Mouse (Mus musculus): ENCODE results near the gene Cdk4. TPM values are rescaled to one million over a fixed set of nuclear protein-coding genes. Genes with fewer than 3 reads are reported as not detected.

Gene Cdk4
- polyA plus RNA-seq, 1 experiment from 2014 or later, result 718 TPM

DNA sequence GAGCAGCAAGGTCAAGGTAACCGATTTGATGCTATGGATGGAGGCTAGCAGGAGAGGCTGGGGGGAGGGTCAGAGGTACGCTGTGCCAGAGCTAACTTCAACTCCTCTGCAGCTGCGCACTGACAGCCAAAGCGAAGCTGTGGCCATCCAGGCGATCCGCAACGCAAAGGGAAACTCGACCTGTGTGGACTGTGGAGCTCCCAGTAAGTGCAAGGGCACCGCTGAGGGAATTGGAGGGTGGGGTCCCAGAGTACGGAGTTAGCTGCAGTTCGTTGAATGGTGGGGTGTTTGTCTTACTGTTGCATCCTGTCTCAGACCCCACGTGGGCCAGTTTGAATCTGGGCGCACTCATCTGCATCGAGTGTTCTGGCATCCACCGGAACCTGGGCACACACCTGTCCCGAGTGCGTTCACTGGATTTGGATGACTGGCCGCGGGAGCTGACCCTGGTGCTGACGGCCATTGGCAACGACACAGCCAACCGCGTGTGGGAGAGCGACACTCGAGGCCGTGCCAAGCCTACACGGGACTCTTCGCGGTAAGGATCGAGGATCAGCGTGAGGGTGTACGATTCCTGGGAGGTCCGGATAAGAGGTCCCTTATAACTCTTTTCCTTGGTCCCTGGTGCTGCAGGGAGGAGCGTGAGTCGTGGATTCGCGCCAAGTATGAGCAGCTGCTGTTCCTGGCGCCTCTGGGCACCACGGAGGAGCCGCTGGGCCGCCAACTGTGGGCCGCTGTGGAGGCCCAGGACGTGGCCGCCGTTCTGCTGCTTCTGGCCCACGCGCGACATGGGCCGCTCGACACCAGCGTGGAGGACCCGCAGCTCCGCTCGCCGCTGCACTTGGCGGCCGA is 27.5 kb downstream of the Cdk4 start:
- H3K36me3 ChIP-seq, result peaks cover 1% of the 10 kb centered on the region; the same call in 1 of the 2 replicates
- 10% methylated on average over 57 of the region's 57 CpGs for WGBS
- H3K9ac ChIP-seq, result no peak overlapping the region
- H3K4me3 ChIP-seq, result peak overlapping the region; percentile 29
- H3K27ac ChIP-seq, result no peak overlapping the region
- peaks cover 76% of the 10 kb centered on the region for H3K27me3 ChIP-seq
- peak overlapping the region; percentile 46 for H3K4me2 ChIP-seq
- H3K4me1 ChIP-seq (replicated peaks), result peaks cover 28% of the 10 kb centered on the region
- no peaks in the 10 kb centered on the region for H3K9me3 ChIP-seq (replicated peaks)
- ATAC-seq (replicated peaks; ENCODE audit: insufficient number of reproducible peaks, insufficient read depth, low FRiP score, low read depth), result no peak

DNA sequence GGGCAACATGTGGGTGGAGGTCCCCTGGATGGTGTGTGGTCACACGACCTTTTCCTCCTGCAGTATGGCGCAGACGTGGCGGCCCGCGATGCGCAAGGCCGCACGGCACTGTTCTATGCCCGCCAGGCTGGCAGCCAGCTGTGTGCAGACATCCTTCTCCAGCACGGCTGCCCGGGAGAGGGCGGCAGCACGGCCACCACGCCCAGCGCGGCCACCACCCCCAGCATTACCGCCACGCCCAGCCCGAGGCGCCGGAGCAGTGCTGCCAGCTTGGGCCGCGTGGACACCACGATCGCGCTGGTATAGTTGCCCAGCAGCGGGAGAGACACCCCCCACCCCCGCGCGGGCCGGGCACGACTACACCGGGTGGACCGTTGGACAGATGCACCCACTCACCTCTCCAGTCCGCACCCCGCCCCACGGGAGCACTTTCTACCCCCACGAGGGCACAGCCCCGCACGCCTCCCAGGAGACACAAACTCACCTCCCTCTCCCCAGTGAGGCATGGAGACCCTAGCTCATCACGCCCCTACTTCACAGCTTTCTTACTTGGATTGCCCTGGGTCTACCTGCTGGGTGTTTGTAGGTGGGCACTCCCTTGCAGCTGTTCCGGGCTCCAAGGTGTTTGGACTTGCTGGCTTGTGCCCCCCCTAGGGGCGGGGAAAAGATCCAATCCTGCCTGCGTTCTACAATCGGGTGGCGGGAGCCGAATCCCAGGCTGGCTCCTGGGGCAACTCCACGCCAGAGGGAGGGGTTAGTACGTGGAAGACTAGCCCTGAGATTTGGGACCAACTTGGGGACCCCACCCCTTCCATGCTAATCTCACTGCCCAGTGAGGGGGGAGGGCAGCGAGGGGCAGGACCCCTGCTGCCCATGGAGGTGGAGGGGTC is 28.4 kb downstream of the Cdk4 start:
- H3K4me1 ChIP-seq (replicated peaks), result peaks cover 28% of the 10 kb centered on the region
- no peaks in the 10 kb centered on the region for H3K9me3 ChIP-seq (replicated peaks)
- ATAC-seq (replicated peaks; ENCODE audit: insufficient number of reproducible peaks, insufficient read depth, low FRiP score, low read depth), result no peak
- H3K27ac ChIP-seq, result no peak overlapping the region
- peak overlapping the region; percentile 29 for H3K4me3 ChIP-seq
- peaks cover 71% of the 10 kb centered on the region for H3K27me3 ChIP-seq
- WGBS, result 9% methylated on average over 51 of the region's 51 CpGs
- H3K4me2 ChIP-seq, result peak overlapping the region; percentile 46
- H3K9ac ChIP-seq, result no peak overlapping the region
- peaks cover 5% of the 10 kb centered on the region; the same call in 1 of the 2 replicates for H3K36me3 ChIP-seq

DNA sequence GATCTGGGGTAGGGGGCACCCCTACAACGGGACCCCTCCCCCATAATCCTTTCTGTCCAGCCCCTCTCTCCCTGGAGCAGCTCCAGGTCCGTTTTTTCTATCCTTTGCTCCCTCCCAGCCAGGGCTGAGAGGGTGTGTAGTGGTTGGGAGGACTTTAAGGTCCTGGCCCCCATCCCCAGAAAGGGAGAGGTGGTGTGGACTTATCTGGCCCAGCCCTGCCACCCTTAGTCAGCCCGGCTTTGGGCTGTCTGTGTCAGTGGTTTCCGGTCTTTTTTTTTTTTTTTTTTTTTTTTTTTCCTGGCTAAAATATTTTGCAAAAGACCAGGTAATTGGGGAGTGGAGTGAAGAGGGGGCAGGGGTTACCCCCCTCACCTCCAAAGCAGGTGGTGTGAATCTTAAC is 29.4 kb downstream of the Cdk4 start:
- H3K4me2 ChIP-seq, result no peak overlapping the region
- 45% methylated on average over 4 of the region's 4 CpGs for WGBS
- no peak for ATAC-seq (replicated peaks; ENCODE audit: insufficient number of reproducible peaks, insufficient read depth, low FRiP score, low read depth)
- H3K4me3 ChIP-seq, result no peak overlapping the region
- no peak overlapping the region for H3K27ac ChIP-seq
- H3K9me3 ChIP-seq (replicated peaks), result no peaks in the 10 kb centered on the region
- H3K9ac ChIP-seq, result no peak overlapping the region
- peaks cover 28% of the 10 kb centered on the region for H3K4me1 ChIP-seq (replicated peaks)
- peaks cover 62% of the 10 kb centered on the region for H3K27me3 ChIP-seq
- peaks cover 8% of the 10 kb centered on the region; the same call in 1 of the 2 replicates for H3K36me3 ChIP-seq

DNA sequence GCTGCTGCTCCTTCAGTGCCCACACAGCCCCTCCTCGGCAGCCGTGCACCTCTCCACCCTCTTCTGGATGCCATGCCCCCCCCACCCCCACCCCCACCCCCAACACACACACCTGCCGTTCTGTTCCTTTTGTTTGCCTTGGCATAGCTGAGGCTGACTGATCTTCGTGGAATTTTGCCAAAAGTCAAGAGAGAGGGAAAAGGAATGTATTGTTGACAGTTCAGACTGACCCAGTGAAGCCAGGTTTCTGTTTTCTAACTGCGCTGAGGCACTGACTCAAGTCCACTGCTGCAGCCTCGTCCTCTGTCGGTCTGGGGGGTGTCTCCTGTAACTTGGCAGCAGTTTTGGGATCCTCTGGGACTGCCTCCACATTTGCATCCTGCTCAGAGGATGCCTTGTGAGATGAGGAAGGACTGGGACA is 31.1 kb downstream of the Cdk4 start:
- peaks cover 16% of the 10 kb centered on the region; the same call in 1 of the 2 replicates for H3K36me3 ChIP-seq
- H3K9me3 ChIP-seq (replicated peaks), result no peaks in the 10 kb centered on the region
- H3K4me3 ChIP-seq, result no peak overlapping the region
- ATAC-seq (replicated peaks; ENCODE audit: insufficient number of reproducible peaks, insufficient read depth, low FRiP score, low read depth), result peak; percentile 6; the same call in 1 of the 2 replicates
- H3K4me1 ChIP-seq (replicated peaks), result peaks cover 28% of the 10 kb centered on the region
- peaks cover 46% of the 10 kb centered on the region for H3K27me3 ChIP-seq
- no peak overlapping the region for H3K4me2 ChIP-seq
- 19% methylated on average over 6 of the region's 7 CpGs for WGBS
- H3K9ac ChIP-seq, result no peak overlapping the region
- H3K27ac ChIP-seq, result no peak overlapping the region

DNA sequence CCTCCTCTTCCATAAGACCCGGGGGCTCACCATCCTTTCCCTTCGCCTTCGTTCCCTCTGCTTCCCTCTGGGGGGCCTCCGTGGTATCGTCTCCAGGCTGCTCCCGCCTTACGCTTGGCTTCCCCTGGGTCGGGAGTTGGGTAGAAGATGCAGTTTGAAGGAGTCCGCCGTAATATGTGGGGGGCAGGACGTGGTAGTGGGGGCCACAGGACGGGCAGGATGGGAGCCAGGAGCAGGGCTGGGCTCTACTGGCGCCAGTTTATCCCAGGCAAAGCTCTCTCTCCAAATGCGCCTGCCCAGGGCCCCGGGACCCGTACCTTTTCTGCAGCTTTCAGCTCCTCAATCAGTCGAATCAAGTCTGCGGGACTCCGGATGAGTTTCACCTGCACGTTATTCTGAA is 35.2 kb downstream of the Cdk4 start:
- 77% methylated on average over 20 of the region's 20 CpGs for WGBS
- no peak overlapping the region for H3K4me2 ChIP-seq
- H3K4me1 ChIP-seq (replicated peaks), result peaks cover 11% of the 10 kb centered on the region
- ATAC-seq (replicated peaks; ENCODE audit: insufficient number of reproducible peaks, insufficient read depth, low FRiP score, low read depth), result no peak
- H3K4me3 ChIP-seq, result no peak overlapping the region
- no peak overlapping the region for H3K27ac ChIP-seq
- H3K9me3 ChIP-seq (replicated peaks), result no peaks in the 10 kb centered on the region
- peaks cover 4% of the 10 kb centered on the region for H3K27me3 ChIP-seq
- H3K9ac ChIP-seq, result no peak overlapping the region
- peaks cover 16% of the 10 kb centered on the region; the same call in 1 of the 2 replicates for H3K36me3 ChIP-seq

DNA sequence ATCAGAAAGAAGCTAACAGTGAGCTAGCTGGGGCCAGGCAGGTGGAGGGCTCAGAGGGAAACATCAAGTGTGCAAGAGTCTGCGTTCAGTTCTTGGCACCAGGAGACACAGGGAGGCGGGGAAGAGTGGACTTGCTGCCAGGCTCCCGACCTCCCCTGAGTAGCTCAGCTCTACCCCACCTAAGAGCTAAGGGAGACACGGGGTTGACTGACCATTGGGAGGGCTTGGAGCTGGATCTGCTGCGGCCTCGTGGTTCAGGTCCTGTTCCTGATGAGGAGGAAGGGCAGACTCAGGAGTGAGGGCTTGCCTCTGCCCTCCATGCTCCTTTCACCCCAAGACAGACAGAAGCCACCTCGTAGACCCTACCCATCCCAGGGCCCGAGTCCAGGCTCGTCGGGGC is 35.9 kb downstream of the Cdk4 start:
- peaks cover 11% of the 10 kb centered on the region for H3K4me1 ChIP-seq (replicated peaks)
- no peak overlapping the region for H3K4me2 ChIP-seq
- ATAC-seq (replicated peaks; ENCODE audit: insufficient number of reproducible peaks, insufficient read depth, low FRiP score, low read depth), result no peak
- H3K9me3 ChIP-seq (replicated peaks), result no peaks in the 10 kb centered on the region
- H3K27ac ChIP-seq, result no peak overlapping the region
- 82% methylated on average over 10 of the region's 10 CpGs for WGBS
- no peak overlapping the region for H3K4me3 ChIP-seq
- H3K27me3 ChIP-seq, result no peaks in the 10 kb centered on the region
- peaks cover 16% of the 10 kb centered on the region; the same call in 1 of the 2 replicates for H3K36me3 ChIP-seq
- H3K9ac ChIP-seq, result no peak overlapping the region

DNA sequence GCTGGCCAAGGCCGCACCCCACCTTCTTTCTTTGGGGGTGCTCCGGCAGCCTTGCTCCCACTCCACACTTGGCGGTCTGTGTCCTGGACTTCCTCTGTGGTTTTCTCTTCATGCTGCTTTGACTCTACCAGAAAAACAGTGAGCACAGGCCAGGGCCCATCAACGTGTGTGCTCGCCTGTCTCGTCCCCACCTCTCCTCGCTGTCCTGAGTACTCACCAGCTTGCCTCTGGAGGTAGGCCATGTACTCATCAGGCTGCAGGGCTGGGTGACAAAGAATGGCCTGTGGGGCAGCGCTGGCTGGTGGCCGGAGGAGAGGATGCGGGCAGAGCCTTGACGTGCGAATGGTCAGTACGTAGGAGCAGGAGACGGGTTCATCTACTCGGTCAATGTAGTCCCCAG is 36.5 kb downstream of the Cdk4 start:
- Histone ChIP-seq H3K27me3 (no peaks in the 10 kb centered on the region), H3K4me2 (no peak overlapping the region), H3K27ac (no peak overlapping the region), H3K4me3 (no peak overlapping the region), H3K9ac (no peak overlapping the region), H3K9me3 (replicated peaks) (no peaks in the 10 kb centered on the region), H3K36me3 (peaks cover 16% of the 10 kb centered on the region; the same call in 1 of the 2 replicates), H3K4me1 (replicated peaks) (peaks cover 6% of the 10 kb centered on the region)
- WGBS, result 90% methylated on average over 15 of the region's 15 CpGs
- no peak for ATAC-seq (replicated peaks; ENCODE audit: insufficient number of reproducible peaks, insufficient read depth, low FRiP score, low read depth)

DNA sequence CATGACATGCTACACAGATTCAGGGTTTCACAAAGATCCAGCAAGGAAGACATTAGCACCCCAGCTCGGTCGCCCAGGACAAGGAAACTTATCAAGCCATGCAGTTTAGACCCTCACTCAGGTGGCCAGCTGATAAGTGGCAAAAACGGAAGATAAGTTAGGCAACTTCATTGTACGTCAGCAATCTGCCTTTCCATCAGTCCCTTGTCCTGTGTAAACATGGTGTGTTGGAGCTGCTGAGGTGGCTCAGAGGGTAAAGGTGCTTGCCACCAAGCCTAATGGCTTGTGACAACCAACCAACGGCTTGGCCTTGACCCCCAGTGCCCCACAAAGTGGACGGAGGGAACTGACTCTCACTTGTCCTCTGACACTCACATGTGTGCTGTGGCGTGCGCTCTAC is 37.1 kb downstream of the Cdk4 start:
- no peaks in the 10 kb centered on the region for H3K27me3 ChIP-seq

DNA sequence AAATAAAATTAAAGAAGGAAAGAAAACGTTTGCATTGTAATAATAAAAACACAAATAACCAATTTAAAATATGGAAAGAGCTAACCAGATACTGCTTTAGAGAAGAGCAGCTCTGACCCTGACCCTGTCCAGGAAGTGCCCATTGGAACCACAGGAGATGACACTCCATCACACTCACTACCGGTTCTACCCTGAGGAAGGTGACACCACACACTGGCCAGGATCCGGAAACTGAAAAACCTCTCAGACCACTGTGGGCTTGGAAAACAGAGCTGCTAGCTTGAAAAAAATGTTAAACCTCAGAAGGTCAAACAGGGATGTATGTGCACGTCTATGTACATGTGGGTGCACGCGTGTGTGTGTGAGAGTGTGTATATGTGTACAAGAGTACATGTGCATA is 37.8 kb downstream of the Cdk4 start:
- H3K27me3 ChIP-seq, result no peaks in the 10 kb centered on the region
- ATAC-seq (replicated peaks; ENCODE audit: insufficient number of reproducible peaks, insufficient read depth, low FRiP score, low read depth), result no peak
- peaks cover 11% of the 10 kb centered on the region; the same call in 1 of the 2 replicates for H3K36me3 ChIP-seq
- no peak overlapping the region for H3K9ac ChIP-seq
- no peaks in the 10 kb centered on the region for H3K4me1 ChIP-seq (replicated peaks)
- WGBS, result 74% methylated on average over 6 of the region's 6 CpGs
- no peaks in the 10 kb centered on the region for H3K9me3 ChIP-seq (replicated peaks)
- H3K27ac ChIP-seq, result no peak overlapping the region
- H3K4me2 ChIP-seq, result no peak overlapping the region
- no peak overlapping the region for H3K4me3 ChIP-seq

More for the DNA sequence above, 37.1 kb downstream of the Cdk4 start:
- Histone ChIP-seq H3K9me3 (replicated peaks) (no peaks in the 10 kb centered on the region), H3K9ac (no peak overlapping the region), H3K4me1 (replicated peaks) (peaks cover under 1% of the 10 kb centered on the region; the same call in 1 of the 2 replicates), H3K27ac (no peak overlapping the region), H3K4me2 (no peak overlapping the region), H3K36me3 (peaks cover 16% of the 10 kb centered on the region; the same call in 1 of the 2 replicates), H3K4me3 (no peak overlapping the region)
- no peak for ATAC-seq (replicated peaks; ENCODE audit: insufficient number of reproducible peaks, insufficient read depth, low FRiP score, low read depth)
- WGBS, result 71% methylated on average over 8 of the region's 8 CpGs

DNA sequence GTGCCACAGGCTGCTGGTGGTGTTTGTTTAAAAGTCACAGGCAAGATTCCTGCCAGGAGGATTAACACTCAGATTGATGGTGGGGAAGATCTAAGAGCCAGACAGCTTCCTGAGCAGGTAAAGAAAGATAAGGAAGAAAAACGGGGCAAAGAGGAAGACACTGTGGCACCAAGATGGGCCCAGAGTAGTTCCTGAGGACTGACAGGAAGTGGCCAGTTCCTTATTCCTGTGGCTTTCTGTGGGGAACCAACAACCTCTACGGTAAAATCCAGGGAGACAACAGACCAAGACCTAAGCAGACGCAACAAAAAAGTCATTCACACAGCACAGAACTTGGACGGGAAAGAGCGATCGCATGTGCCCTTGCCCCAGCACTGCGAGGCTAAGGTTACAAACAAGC is 40.3 kb downstream of the Cdk4 start:
- Histone ChIP-seq H3K36me3 (0 out of 2 replicates have a peak, but pooled peaks cover 4% of the 10 kb centered on the region), H3K27ac (no peak overlapping the region), H3K4me1 (replicated peaks) (no peaks in the 10 kb centered on the region), H3K9me3 (replicated peaks) (no peaks in the 10 kb centered on the region), H3K4me3 (no peak overlapping the region), H3K27me3 (no peaks in the 10 kb centered on the region), H3K4me2 (no peak overlapping the region), H3K9ac (no peak overlapping the region)
- no peak for ATAC-seq (replicated peaks; ENCODE audit: insufficient number of reproducible peaks, insufficient read depth, low FRiP score, low read depth)
- WGBS, result 63% methylated on average over 7 of the region's 7 CpGs

DNA sequence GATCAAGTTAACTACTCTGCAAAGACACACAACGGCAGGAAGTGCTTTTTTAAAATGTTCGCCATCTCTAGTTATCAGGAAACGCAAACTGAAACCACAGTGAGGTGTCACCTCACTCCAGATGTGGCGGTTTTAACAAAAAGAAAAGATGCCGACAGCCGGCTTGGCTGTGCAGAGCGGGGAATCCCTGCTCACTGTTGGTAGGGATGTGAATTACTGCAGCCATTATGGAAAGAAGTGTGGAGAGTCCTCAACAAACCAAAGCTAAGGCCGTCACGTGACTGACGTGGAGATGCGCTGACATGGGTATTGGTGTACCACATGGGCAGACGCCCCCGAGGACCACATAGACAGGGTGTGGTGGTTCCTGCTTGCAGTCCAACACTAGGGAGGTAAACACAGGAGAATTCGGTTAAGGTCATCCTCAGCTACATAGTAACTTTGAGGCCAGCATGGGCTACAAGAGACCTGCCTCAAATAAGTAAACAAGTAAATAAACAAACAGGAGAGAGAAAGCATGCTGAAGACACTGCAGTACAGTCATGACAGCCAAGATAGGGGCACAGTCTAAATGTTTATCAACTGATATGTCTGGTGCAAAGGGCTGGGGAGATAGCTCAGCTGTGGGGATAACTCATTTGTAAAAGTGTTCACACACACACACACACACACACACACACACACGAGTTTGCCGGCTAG is 44.4 kb downstream of the Cdk4 start:
- H3K9ac ChIP-seq, result no peak overlapping the region
- no peak overlapping the region for H3K4me2 ChIP-seq
- no peak for ATAC-seq (replicated peaks; ENCODE audit: insufficient number of reproducible peaks, insufficient read depth, low FRiP score, low read depth)
- H3K4me1 ChIP-seq (replicated peaks), result no peaks in the 10 kb centered on the region
- peaks cover 7% of the 10 kb centered on the region; the same call in 1 of the 2 replicates for H3K36me3 ChIP-seq
- no peak overlapping the region for H3K4me3 ChIP-seq
- no peaks in the 10 kb centered on the region for H3K27me3 ChIP-seq
- WGBS, result 79% methylated on average over 16 of the region's 16 CpGs
- H3K27ac ChIP-seq, result no peak overlapping the region
- no peaks in the 10 kb centered on the region for H3K9me3 ChIP-seq (replicated peaks)
